19 mouse cellular contexts compared by ENCODE assay signal in genomic region chr11:27105920-27106319, GRCm38 (mm10).
DNase-seq lines count a peak whose midpoint lies in the region; ATAC-seq and TF ChIP-seq lines count a peak whose summit lies in the region.
"Had no signal": no experiment of that assay in that cellular context is flagged by ENCODE, and none has a peak within 500 bp of the region (broad histone marks: within the 10 kb centered on the region; RNA-seq: fewer than 3 reads in every experiment).

No protein-coding gene starts in this region.

- H3K4me1 ChIP-seq in hindbrain, postnatal 0 days (ENCODE audit: insufficient read depth, low read length), result no peaks in the 10 kb centered on the region
- H3K4me1 ChIP-seq in hindbrain, embryonic 12.5 days, result no peaks in the 10 kb centered on the region
- H3K4me1 ChIP-seq: embryonic facial prominence, embryonic 12.5 days; heart, embryonic 15.5 days; hindbrain, embryonic 15.5 days; stomach, embryonic 15.5 days had no signal

- no peaks in the 10 kb centered on the region for H3K9me3 ChIP-seq in hindbrain, postnatal 0 days (ENCODE audit: low read length)
- no peaks in the 10 kb centered on the region for H3K9me3 ChIP-seq in hindbrain, embryonic 12.5 days (replicated peaks)
- H3K9me3 ChIP-seq: embryonic facial prominence, embryonic 12.5 days; heart, embryonic 15.5 days; hindbrain, embryonic 15.5 days; stomach, embryonic 15.5 days had no signal

- no peaks in the 10 kb centered on the region for H3K27me3 ChIP-seq in hindbrain, postnatal 0 days (ENCODE audit: insufficient read depth, low read length)
- H3K27me3 ChIP-seq in hindbrain, embryonic 12.5 days, result no peaks in the 10 kb centered on the region
- H3K27me3 ChIP-seq: embryonic facial prominence, embryonic 12.5 days; heart, embryonic 15.5 days; hindbrain, embryonic 15.5 days; Patski; stomach, embryonic 15.5 days had no signal

- H3K4me3 ChIP-seq in hindbrain, postnatal 0 days (ENCODE audit: low read length), result no peak overlapping the region
- H3K4me3 ChIP-seq in hindbrain, embryonic 12.5 days, result no peak overlapping the region
- H3K4me3 ChIP-seq: embryonic facial prominence, embryonic 12.5 days; heart, embryonic 15.5 days; hindbrain, embryonic 15.5 days; stomach, embryonic 15.5 days had no signal

- peak; percentile 33 for DNase-seq in adrenal gland, adult 2 months
- DNase-seq in adrenal gland, postnatal 4 days (ENCODE audit: low spot score in 2 of 2), result no peak
- peak; percentile 21 for DNase-seq in hindbrain, postnatal 0 days (ENCODE audit: low spot score)
- peak; percentile 22 for DNase-seq in adrenal gland, postnatal 10 days
- DNase-seq in layer of hippocampus, adult 9-11 months, result peak; percentile 22
- no peak for DNase-seq in frontal cortex, postnatal 14 days (ENCODE audit: low spot score in 2 of 2)
- DNase-seq in spleen, adult 12 weeks (ENCODE audit: low spot score), result no peak
- DNase-seq: cerebellum, postnatal 25 days; kidney, adult 8-10 months; kidney, postnatal 4 days; spleen, adult 18-20 months; thymus, postnatal 14 days had no signal

- no peaks in the 10 kb centered on the region for H3K36me3 ChIP-seq in hindbrain, postnatal 0 days (ENCODE audit: insufficient read depth, low read length)
- no peaks in the 10 kb centered on the region for H3K36me3 ChIP-seq in hindbrain, embryonic 12.5 days
- H3K36me3 ChIP-seq: embryonic facial prominence, embryonic 12.5 days; heart, embryonic 15.5 days; hindbrain, embryonic 15.5 days; stomach, embryonic 15.5 days had no signal

- no peak overlapping the region for H3K27ac ChIP-seq in hindbrain, postnatal 0 days
- H3K27ac ChIP-seq in hindbrain, embryonic 12.5 days, result no peak overlapping the region
- H3K27ac ChIP-seq: embryonic facial prominence, embryonic 12.5 days; heart, embryonic 15.5 days; hindbrain, embryonic 15.5 days; stomach, embryonic 15.5 days had no signal

- no peak for ATAC-seq in hindbrain, postnatal 0 days
- ATAC-seq in hindbrain, embryonic 12.5 days (ENCODE audit: low FRiP score), result no peak
- ATAC-seq: Patski had no signal

- no peak for TF ChIP-seq CTCF in hindbrain, postnatal 0 days (IDR thresholded peaks at IDR 0.05; ENCODE audit: low read depth)

- H3K4me2 ChIP-seq in hindbrain, postnatal 0 days (ENCODE audit: low read depth, low read length), result no peak overlapping the region
- H3K4me2 ChIP-seq in hindbrain, embryonic 12.5 days (replicated peaks), result no peak overlapping the region
- H3K4me2 ChIP-seq: embryonic facial prominence, embryonic 12.5 days; heart, embryonic 15.5 days; hindbrain, embryonic 15.5 days; liver, embryonic 11.5 days; stomach, embryonic 15.5 days had no signal

- H3K9ac ChIP-seq in hindbrain, postnatal 0 days (replicated peaks; ENCODE audit: low read length), result no peak overlapping the region
- H3K9ac ChIP-seq in hindbrain, embryonic 12.5 days, result no peak overlapping the region
- H3K9ac ChIP-seq: embryonic facial prominence, embryonic 12.5 days; heart, embryonic 15.5 days; hindbrain, embryonic 15.5 days; stomach, embryonic 15.5 days had no signal

- WGBS in hindbrain, postnatal 0 days, result 39% methylated on average over 5 of the region's 5 CpGs
- 75% methylated on average over 5 of the region's 5 CpGs for WGBS in hindbrain, embryonic 12.5 days

Comparison
In these comparisons a context has a peak if more than half of its experiments do, and no peak if none do; other contexts are left out.
1. DNase-seq: peak in adrenal gland, adult 2 months (single experiment), hindbrain, postnatal 0 days (single experiment), adrenal gland, postnatal 10 days (single experiment) and layer of hippocampus, adult 9-11 months (single experiment); none in adrenal gland, postnatal 4 days (0 of 2), frontal cortex, postnatal 14 days (0 of 2) and spleen, adult 12 weeks (single experiment).